Mouse (Mus musculus) ovary, postnatal 10 days (tissue): ENCODE measurements around the gene Tmem74b.

Experiments used
- DNase-seq: peaks from one replicate; pipeline ENCODE4 v3.0.0; 2022; ENCODE audit warnings: low spot score

Tmem74b gene

GRCm38 (mm10) chr2:151742084-151742483, 40.3 kb downstream of the Tmem74b start:
- no peak for DNase-seq

- no peak for DNase-seq
These were observed 41.3 kb downstream of the Tmem74b start for GRCm38 (mm10) chr2:151742850-151743679.

- DNase-seq = no peak
These were observed 42.0 kb downstream of the Tmem74b start, which contains the start of gene Psmf1 for GRCm38 (mm10) chr2:151743845-151744244. Gene Psmf1, minus strand, starts transcription at chr2:151744186.

GRCm38 (mm10) chr2:151747847-151748705, 46.3 kb downstream of the Tmem74b start:
- DNase-seq = peak; percentile 35

GRCm38 (mm10) chr2:151751330-151751729, 49.5 kb downstream of the Tmem74b start:
- DNase-seq = no peak

GRCm38 (mm10) chr2:151756277-151757061, 54.7 kb downstream of the Tmem74b start:
- DNase-seq = no peak

- DNase-seq = no peak
These were observed 55.6 kb downstream of the Tmem74b start for GRCm38 (mm10) chr2:151757451-151757850.

GRCm38 (mm10) chr2:151758806-151759353, 57.1 kb downstream of the Tmem74b start:
- no peak for DNase-seq
